Mouse (Mus musculus) MEL (cell line): ENCODE data around the gene St6galnac5. TPM values are rescaled to one million over a fixed set of nuclear protein-coding genes. Genes with fewer than 3 reads are reported as not detected.

Experiments used
- DNase-seq: peaks from one replicate; pipeline ENCODE4 v3.0.0; 2011; ENCODE audit warnings: low read depth, low spot score
- H3K27ac ChIP-seq: 2 replicates; pipeline ENCODE4 v1.5.1; 2012; ENCODE audit warnings: low read depth, mild to moderate bottlenecking, control low read depth, low read length, moderate library complexity; ENCODE audit not compliant: control insufficient read depth
- H3K27me3 ChIP-seq, 2 experiments: fragments of 150-350 bp in 1 of 2; sonication (generic) in 1 of 2; 2 replicates each; pipeline ENCODE4 v1.6.1; 2012; ENCODE audit warnings: low read length in 2 of 2, mild to moderate bottlenecking in 2 of 2, improper control_type of control experiment in 1 of 2, moderate library complexity in 1 of 2; ENCODE audit not compliant: insufficient read depth in 2 of 2, control insufficient read depth in 1 of 2
- H3K36me3 ChIP-seq, 2 experiments: 2 replicates each; pipeline ENCODE4 v1.6.1; 2012 to 2014; ENCODE audit warnings: low read length in 2 of 2, improper control_type of control experiment in 1 of 2, inconsistent platforms in 1 of 2, mild to moderate bottlenecking in 1 of 2; ENCODE audit not compliant: insufficient read depth in 2 of 2, control insufficient read depth in 1 of 2
- H3K4me1 ChIP-seq, 2 experiments: fragments of 150-350 bp in 1 of 2; sonication (generic) in 1 of 2; 2 replicates each; pipeline ENCODE4 v1.6.1; 2012; ENCODE audit warnings: low read length in 2 of 2, improper control_type of control experiment in 1 of 2, mild to moderate bottlenecking in 1 of 2; ENCODE audit not compliant: insufficient read depth in 2 of 2, control insufficient read depth in 1 of 2
- H3K4me3 ChIP-seq, 2 experiments: fragments of 150-350 bp in 1 of 2; sonication (generic) in 1 of 2; 2 replicates each; pipeline ENCODE4 v1.5.1; 2012; ENCODE audit warnings: low read depth in 2 of 2, low read length in 2 of 2, mild to moderate bottlenecking in 2 of 2, moderate library complexity in 2 of 2, control low read depth in 1 of 2, improper control_type of control experiment in 1 of 2; ENCODE audit not compliant: control insufficient read depth in 1 of 2, insufficient read depth in 1 of 2
- H3K79me2 ChIP-seq: 2 replicates; pipeline ENCODE4 v1.6.1; 2012; ENCODE audit warnings: mild to moderate bottlenecking, low read length, moderate library complexity; ENCODE audit not compliant: control insufficient read depth, poor library complexity, insufficient read depth
- H3K9ac ChIP-seq: 2 replicates; pipeline ENCODE4 v1.6.1; 2012; ENCODE audit warnings: low read depth, mild to moderate bottlenecking, control low read depth, low read length, moderate library complexity; ENCODE audit not compliant: control insufficient read depth, poor library complexity, severe bottlenecking
- H3K9me3 ChIP-seq: fragments of 150-350 bp; sonication (generic); replicated peaks from 2 replicates; pipeline ENCODE4 v1.6.1; 2012; ENCODE audit warnings: mild to moderate bottlenecking, low read length, improper control_type of control experiment, moderate library complexity; ENCODE audit not compliant: insufficient read depth
- BHLHE40 ChIP-seq: IDR thresholded peaks from 2 replicates; pipeline ENCODE4 v1.6.1; 2012; ENCODE audit warnings: low read depth, mild to moderate bottlenecking, inconsistent platforms, low read length, improper control_type of control experiment, borderline replicate concordance
- GATA1 ChIP-seq: IDR thresholded peaks from 2 replicates; pipeline ENCODE4 v1.6.1; 2011; ENCODE audit warnings: low read depth, low read length, improper control_type of control experiment
- JUND ChIP-seq: IDR thresholded peaks from 2 replicates; pipeline ENCODE4 v1.6.1; 2011; ENCODE audit warnings: low read depth, mild to moderate bottlenecking, improper control_type of control experiment, low read length
- KAT2A ChIP-seq: conservative IDR thresholded peaks from 2 replicates; pipeline ENCODE4 v1.6.1; 2012; ENCODE audit warnings: low read depth, low read length, improper control_type of control experiment, inconsistent platforms
- MAX ChIP-seq: IDR thresholded peaks from 2 replicates; pipeline ENCODE4 v1.6.1; 2011; ENCODE audit warnings: low read length, improper control_type of control experiment
- MAZ ChIP-seq: IDR thresholded peaks from 2 replicates; pipeline ENCODE4 v1.6.1; 2012; ENCODE audit warnings: low read depth, mild to moderate bottlenecking, inconsistent platforms, low read length, improper control_type of control experiment
- MXI1 ChIP-seq: IDR thresholded peaks from 2 replicates; pipeline ENCODE4 v1.6.1; 2011; ENCODE audit warnings: mild to moderate bottlenecking, low read depth, low read length, improper control_type of control experiment
- MYB ChIP-seq: IDR thresholded peaks from 2 replicates; pipeline ENCODE4 v1.6.1; 2011; ENCODE audit warnings: mild to moderate bottlenecking, low read depth, low read length, improper control_type of control experiment
- MYC ChIP-seq: IDR thresholded peaks from 2 replicates; pipeline ENCODE4 v1.6.1; 2011; ENCODE audit warnings: low read depth, mild to moderate bottlenecking, low read length, improper control_type of control experiment, moderate library complexity
- NELFE ChIP-seq: IDR thresholded peaks from 2 replicates; pipeline ENCODE4 v1.6.1; 2011; ENCODE audit warnings: low read depth, low read length, improper control_type of control experiment
- POLR2AphosphoS2 ChIP-seq: IDR thresholded peaks from 2 replicates; pipeline ENCODE4 v1.6.1; 2011; ENCODE audit warnings: low read length, improper control_type of control experiment
- RAD21 ChIP-seq: IDR thresholded peaks from 2 replicates; pipeline ENCODE4 v1.6.1; 2011; ENCODE audit warnings: mild to moderate bottlenecking, low read depth, low read length, improper control_type of control experiment
- SMC3 ChIP-seq: IDR thresholded peaks from 2 replicates; pipeline ENCODE4 v1.6.1; 2011; ENCODE audit warnings: low read depth, low read length, improper control_type of control experiment
- TBP ChIP-seq: IDR thresholded peaks from 2 replicates; pipeline ENCODE4 v1.8.0; 2011; ENCODE audit warnings: low read depth, low read length, improper control_type of control experiment
- TCF12 ChIP-seq: IDR thresholded peaks from 2 replicates; pipeline ENCODE4 v1.6.1; 2014; ENCODE audit warnings: low read depth, mild to moderate bottlenecking, inconsistent platforms, low read length, improper control_type of control experiment, moderate library complexity
- USF1 ChIP-seq: IDR thresholded peaks from 2 replicates; pipeline ENCODE4 v1.6.1; 2014; ENCODE audit warnings: low read depth, mild to moderate bottlenecking, inconsistent platforms, low read length, improper control_type of control experiment, moderate library complexity
- ZC3H11A ChIP-seq: IDR thresholded peaks from 2 replicates; pipeline ENCODE4 v1.6.1; 2012; ENCODE audit warnings: low read depth, mild to moderate bottlenecking, inconsistent platforms, low read length, improper control_type of control experiment
- ZKSCAN1 ChIP-seq: IDR thresholded peaks from 2 replicates; pipeline ENCODE4 v1.6.1; 2012; ENCODE audit warnings: low read depth, mild to moderate bottlenecking, inconsistent platforms, low read length, improper control_type of control experiment, moderate library complexity
- polyA plus RNA-seq, 2 experiments: library from polyadenylated mRNA; stranded (reverse) in 1 of 2; unstranded in 1 of 2; fragments of >175 nt in 1 of 2; fragments of >200 nt in 1 of 2; gene quantifications; 2 replicates each; pipeline versions ENCODE4 v1.2.1 to v1.2.4; 2012; ENCODE audit warnings: low replicate concordance in 2 of 2, low read depth in 1 of 2; ENCODE audit not compliant: insufficient read length in 2 of 2, insufficient read depth in 1 of 2, missing spikeins in 1 of 2
- total RNA-seq: library from RNA; depleted of rRNA; stranded (reverse); fragments of 300-350 nt; gene quantifications from 2 replicates; pipeline ENCODE4 v1.2.3, GENCODE M21; 2012

Gene St6galnac5
- total and polyA plus RNA-seq, 3 experiments: not detected

GRCm38 (mm10) chr3:152920365-152920764 is 61.7 kb downstream of the St6galnac5 start:
- Histone ChIP-seq H3K4me3 (no peak overlapping the region), H3K9me3 (no peaks in the 10 kb centered on the region), H3K4me1 (peaks cover 0 to 15% of the 10 kb centered on the region in 2 experiments; a peak in 3 of 4 replicates), H3K27me3 (no peaks in the 10 kb centered on the region; a peak in 1 of 4 replicates), H3K27ac (no peak overlapping the region), H3K36me3 (peaks cover 0 to 4% of the 10 kb centered on the region in 2 experiments; a peak in 2 of 4 replicates), H3K79me2 (no peaks in the 10 kb centered on the region), H3K9ac (no peak overlapping the region)
- TF ChIP-seq JUND (peak; percentile 65; the same call in 1 of the 2 replicates), MAX (no peak), TBP (peak; percentile 60)
- peak; percentile 75 for DNase-seq

GRCm38 (mm10) chr3:152919101-152919500 is 62.9 kb downstream of the St6galnac5 start:
- H3K79me2 ChIP-seq: no peaks in the 10 kb centered on the region
- no peak overlapping the region for H3K9ac ChIP-seq
- H3K27ac ChIP-seq: no peak overlapping the region
- no peaks in the 10 kb centered on the region for H3K9me3 ChIP-seq
- no peak for TF ChIP-seq MYB
- TF ChIP-seq JUND: no peak
- TF ChIP-seq USF1: no peak
- TF ChIP-seq, all 39 proteins: peak for 0
- Histone ChIP-seq H3K36me3 (peaks cover 0 to 2% of the 10 kb centered on the region in 2 experiments; a peak in 1 of 4 replicates), H3K4me3 (no peak overlapping the region), H3K4me1 (peaks cover 0 to 7% of the 10 kb centered on the region in 2 experiments; a peak in 3 of 4 replicates), H3K27me3 (no peaks in the 10 kb centered on the region; a peak in 1 of 4 replicates)
- DNase-seq: no peak

GRCm38 (mm10) chr3:152917579-152917978 is 64.5 kb downstream of the St6galnac5 start:
- 0 out of 2 replicates have a peak, but pooled peaks have one; percentile 21 for TF ChIP-seq MYC
- TF ChIP-seq MYB: no peak
- TF ChIP-seq BHLHE40: no peak
- TF ChIP-seq KAT2A: no peak
- no peak overlapping the region for H3K27ac ChIP-seq
- peaks cover 0 to 13% of the 10 kb centered on the region in 2 experiments; a peak in 3 of 4 replicates for H3K4me1 ChIP-seq
- peaks cover 0 to 2% of the 10 kb centered on the region in 2 experiments; a peak in 1 of 4 replicates for H3K36me3 ChIP-seq
- no peak for DNase-seq
- no peaks in the 10 kb centered on the region for H3K9me3 ChIP-seq
- H3K27me3 ChIP-seq: no peaks in the 10 kb centered on the region; a peak in 1 of 4 replicates
- no peak overlapping the region for H3K4me3 ChIP-seq
- H3K79me2 ChIP-seq: no peaks in the 10 kb centered on the region
- H3K9ac ChIP-seq: no peak overlapping the region

GRCm38 (mm10) chr3:152914376-152914775 is 67.7 kb downstream of the St6galnac5 start:
- Histone ChIP-seq H3K4me1 (peaks cover 0 to 14% of the 10 kb centered on the region in 2 experiments; a peak in 1 of 4 replicates), H3K4me3 (no peak overlapping the region), H3K9me3 (no peaks in the 10 kb centered on the region), H3K9ac (no peak overlapping the region), H3K36me3 (no peaks in the 10 kb centered on the region), H3K27me3 (no peaks in the 10 kb centered on the region; a peak in 1 of 4 replicates), H3K27ac (no peak overlapping the region), H3K79me2 (no peaks in the 10 kb centered on the region)
- TF ChIP-seq GATA1 (no peak), NELFE (no peak), MXI1 (no peak), SMC3 (no peak), MAZ (no peak), MYC (no peak), TCF12 (no peak), RAD21 (no peak), ZKSCAN1 (no peak), POLR2AphosphoS2 (no peak), ZC3H11A (no peak), JUND (no peak)
- no peak for DNase-seq
